Mouse (Mus musculus) testis, postnatal 14 days (tissue): ENCODE data around the gene Ldha.

Experiments
- DNase-seq: peaks from one replicate; pipeline ENCODE4 v3.0.0; 2021; ENCODE audit warnings: low spot score

Gene Ldha

GRCm38 (mm10) chr7:46838104-46838671, 3.1 kb upstream of the Ldha start:
- DNase-seq = no peak

- peak; percentile 37 for DNase-seq
Measured at GRCm38 (mm10) chr7:46838891-46839302, 2.4 kb upstream of the Ldha start.

- DNase-seq = no peak
Measured at GRCm38 (mm10) chr7:46839446-46839845, 1.8 kb upstream of the Ldha start.

- no peak for DNase-seq
Measured at GRCm38 (mm10) chr7:46839861-46840260, 1.4 kb upstream of the Ldha start.

- no peak for DNase-seq
Measured at GRCm38 (mm10) chr7:46840326-46840725, 949 bp upstream of the Ldha start.

- no peak for DNase-seq
Measured at GRCm38 (mm10) chr7:46842278-46842677, 1.0 kb downstream of the Ldha start.

- no peak for DNase-seq
Measured at GRCm38 (mm10) chr7:46843576-46843975, 2.3 kb downstream of the Ldha start.

GRCm38 (mm10) chr7:46845211-46845977, 4.1 kb downstream of the Ldha start:
- peak; percentile 80 for DNase-seq

- no peak for DNase-seq
Measured at GRCm38 (mm10) chr7:46845978-46846485, 4.8 kb downstream of the Ldha start.

GRCm38 (mm10) chr7:46846486-46847244, 5.4 kb downstream of the Ldha start:
- DNase-seq = peak; percentile 25

GRCm38 (mm10) chr7:46849287-46849686, 8.0 kb downstream of the Ldha start:
- DNase-seq = no peak

- DNase-seq = no peak
Measured at GRCm38 (mm10) chr7:46851026-46851425, 9.8 kb downstream of the Ldha start.

GRCm38 (mm10) chr7:46852666-46853065, 11.4 kb downstream of the Ldha start:
- DNase-seq = no peak

GRCm38 (mm10) chr7:46853365-46853764, 12.1 kb downstream of the Ldha start:
- no peak for DNase-seq

GRCm38 (mm10) chr7:46855866-46856560, 14.7 kb downstream of the Ldha start:
- no peak for DNase-seq

- DNase-seq = peak; percentile 33
Measured at GRCm38 (mm10) chr7:46857436-46857835, 16.2 kb downstream of the Ldha start.

GRCm38 (mm10) chr7:46859031-46859430, 17.8 kb downstream of the Ldha start:
- no peak for DNase-seq

GRCm38 (mm10) chr7:46860996-46861395, 19.7 kb downstream of the Ldha start, which contains the start of gene Ldhc:
Gene Ldhc (plus strand): TSS chr7:46861203.
- no peak for DNase-seq

- DNase-seq = no peak
Measured at GRCm38 (mm10) chr7:46871988-46872387, 30.7 kb downstream of the Ldha start.

GRCm38 (mm10) chr7:46876841-46877240, 35.6 kb downstream of the Ldha start:
- no peak for DNase-seq

- no peak for DNase-seq
Measured at GRCm38 (mm10) chr7:46877255-46877654, 36.0 kb downstream of the Ldha start.

- DNase-seq = no peak
Measured at GRCm38 (mm10) chr7:46879851-46880250, 38.6 kb downstream of the Ldha start.
